Comparison of ENCODE assay signal across 8 mouse cellular contexts in the genomic region with DNA sequence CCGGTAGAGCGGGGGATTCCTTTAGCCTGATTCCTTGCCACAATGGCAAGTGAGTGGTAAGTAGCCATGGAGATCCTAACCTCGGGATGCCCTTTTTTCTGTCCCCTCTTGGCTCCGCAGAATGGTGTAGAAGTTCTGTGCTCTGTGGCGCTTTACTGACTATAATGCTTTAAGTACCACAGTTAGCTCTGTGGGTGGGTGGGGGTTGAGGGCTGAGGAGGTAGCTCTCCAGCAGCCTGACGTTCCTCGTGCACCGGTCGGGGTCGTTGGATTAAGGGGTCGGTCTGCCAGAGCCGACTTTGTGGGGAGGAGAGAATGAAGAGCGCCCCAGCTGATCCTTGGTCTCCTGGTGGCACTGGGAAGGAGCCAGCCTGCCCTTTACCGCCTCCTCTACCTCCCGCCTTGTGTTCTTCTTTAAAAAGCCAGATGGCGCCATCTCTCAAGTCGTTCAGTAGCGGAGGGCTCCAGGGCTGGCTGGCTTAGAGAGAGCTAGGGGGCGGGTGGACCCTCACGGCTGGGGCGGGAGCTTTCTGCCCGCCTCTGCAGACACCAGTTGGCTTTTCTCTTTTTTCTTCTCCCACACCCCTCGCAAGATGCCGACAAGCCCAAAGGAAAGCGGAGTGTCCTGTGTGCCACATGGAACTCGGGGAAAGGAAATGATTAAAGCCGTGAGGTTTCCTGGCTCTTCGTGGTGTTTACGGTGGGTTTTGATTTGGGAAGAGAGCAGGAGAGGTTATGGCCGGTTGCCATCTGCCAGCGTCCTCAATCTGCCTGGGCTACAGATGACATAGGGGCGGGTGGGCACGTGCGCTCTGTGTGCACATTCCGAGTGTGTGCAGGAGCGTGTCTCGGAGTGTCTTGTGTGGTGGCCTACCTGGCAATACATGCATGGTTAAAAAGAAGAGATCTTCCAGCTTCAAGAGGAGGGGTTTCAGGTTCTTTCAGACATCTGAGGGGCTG. TPM values are rescaled to one million over a fixed set of nuclear protein-coding genes. Genes with fewer than 3 reads are reported as not detected.
DNase-seq lines count a peak whose midpoint lies in the region; ATAC-seq lines count a peak whose summit lies in the region.

No protein-coding gene starts in this region.

- under 1% methylated on average over 37 of the region's 37 CpGs for WGBS in embryonic facial prominence, embryonic 10.5 days
- WGBS in limb, embryonic 12.5 days, result 2% methylated on average over 37 of the region's 37 CpGs

- no peaks in the 10 kb centered on the region for H3K36me3 ChIP-seq in embryonic facial prominence, embryonic 10.5 days (replicated peaks)
- H3K36me3 ChIP-seq in limb, embryonic 12.5 days, result no peaks in the 10 kb centered on the region

- intact Hi-C loops in heart, postnatal 36 days (cut with DNase I), result loop anchor here (1.0 to 10.0 kb wide), 4 partner anchors 71 to 671 kb away; partner anchors contain the start of gene Galnt7

- H3K4me1 ChIP-seq in embryonic facial prominence, embryonic 10.5 days, result peaks cover 20% of the 10 kb centered on the region
- H3K4me1 ChIP-seq in limb, embryonic 12.5 days (replicated peaks), result peaks cover 34% of the 10 kb centered on the region

- no peaks in the 10 kb centered on the region for H3K9me3 ChIP-seq in embryonic facial prominence, embryonic 10.5 days
- H3K9me3 ChIP-seq in limb, embryonic 12.5 days, result no peaks in the 10 kb centered on the region

- peaks cover 79% of the 10 kb centered on the region for H3K27me3 ChIP-seq in embryonic facial prominence, embryonic 10.5 days (replicated peaks; ENCODE audit: low read depth, poor library complexity, severe bottlenecking)
- H3K27me3 ChIP-seq in limb, embryonic 12.5 days, result peaks cover 38% of the 10 kb centered on the region

- peak overlapping the region; percentile 60 for H3K4me3 ChIP-seq in embryonic facial prominence, embryonic 10.5 days
- H3K4me3 ChIP-seq in limb, embryonic 12.5 days (replicated peaks), result peak overlapping the region; percentile 48

- peak overlapping the region; percentile 59 for H3K27ac ChIP-seq in embryonic facial prominence, embryonic 10.5 days (replicated peaks)
- peak overlapping the region; percentile 56; the same call in 1 of the 2 replicates for H3K27ac ChIP-seq in limb, embryonic 12.5 days

- H3K9ac ChIP-seq in limb, embryonic 12.5 days (replicated peaks), result peak overlapping the region; percentile 57

- ATAC-seq in limb, embryonic 12.5 days (ENCODE audit: insufficient number of reproducible peaks, insufficient read depth, low FRiP score, low TSS enrichment, low read depth), result peak; percentile 94
- peak; percentile 53 for ATAC-seq in monocyte, adult 5-6 weeks (replicated peaks; ENCODE audit: insufficient number of reproducible peaks, low FRiP score, low TSS enrichment, poor library complexity, severe bottlenecking)

- DNase-seq in right cerebral cortex, postnatal 14 days, result peak; percentile 31
- DNase-seq in right cerebral cortex, postnatal 25 days, result no peak
- DNase-seq in embryonic facial prominence, embryonic 10.5 days (ENCODE audit: low spot score), result peak; percentile 81
- DNase-seq in heart, postnatal 36 days, result peak; percentile 50 to 64
- no peak for DNase-seq in urinary bladder, postnatal 14 days (ENCODE audit: low spot score)
- DNase-seq in urinary bladder, postnatal 36 days (ENCODE audit: low spot score in 2 of 2), result no peak

- peak overlapping the region; percentile 81 for H3K4me2 ChIP-seq in limb, embryonic 12.5 days

RNA-seq across cellular contexts. Expression of gene Hand2, which starts 32.8 kb away (rescaled TPM):
- 3.9 and 5.4 TPM in 2 replicates for polyA plus RNA-seq in embryonic facial prominence, embryonic 10.5 days (2016; fragmentation: Nextera tagmentation; extraction: Ambion mirVana)
- total RNA-seq in heart, postnatal 36 days (2021), result 10 to 100 TPM; 53.8 to 68.2 TPM
- polyA plus RNA-seq in limb, embryonic 12.5 days (2016; fragmentation: Nextera tagmentation; extraction: Ambion mirVana), result 19.6 and 23.7 TPM in 2 replicates
- total RNA-seq in monocyte, adult 5-6 weeks (2017), result not detected in 3 replicates

Comparison
In these comparisons a context has a peak if more than half of its experiments do, and no peak if none do; other contexts are left out.
1. DNase-seq: peak in right cerebral cortex, postnatal 14 days (single experiment), embryonic facial prominence, embryonic 10.5 days (single experiment) and heart, postnatal 36 days (2 of 2); none in right cerebral cortex, postnatal 25 days (single experiment), urinary bladder, postnatal 14 days (single experiment) and urinary bladder, postnatal 36 days (0 of 2).
2. RNA of gene Hand2, which starts 32.8 kb away (total RNA-seq): 53.8 to 68.2 TPM in heart, postnatal 36 days; not detected in monocyte, adult 5-6 weeks; every median in the first group is over 10 times any median in the second.